Mouse (Mus musculus) embryonic facial prominence, embryonic 11.5 days (tissue): ENCODE results near the gene Gm45062. TPM values are rescaled to one million over a fixed set of nuclear protein-coding genes. Genes with fewer than 3 reads are reported as not detected.

ENCODE experiments used
- ATAC-seq: fragments of 200-750 bp; cut with Nextera tagmentation; replicated peaks from 2 replicates; pipeline ENCODE4 v1.8.0; 2017; ENCODE audit warnings: low read depth; ENCODE audit not compliant: insufficient number of reproducible peaks, low FRiP score, low TSS enrichment
- DNase-seq: peaks from one replicate; pipeline ENCODE4 v3.0.0-alpha.2; 2015; ENCODE audit warnings: low spot score
- H3K27ac ChIP-seq: fragments of 300-500 bp; sonication (generic); replicated peaks from 2 replicates; pipeline ENCODE4 v1.5.1; 2014; ENCODE audit warnings: mild to moderate bottlenecking, low read depth, low read length, control low read depth
- H3K27me3 ChIP-seq: fragments of 300-500 bp; sonication (generic); 2 replicates; pipeline ENCODE4 v1.6.1; 2014; ENCODE audit warnings: mild to moderate bottlenecking, low read length, moderate library complexity, mixed read lengths; ENCODE audit not compliant: control insufficient read depth, insufficient read depth
- H3K36me3 ChIP-seq: fragments of 300-500 bp; sonication (generic); replicated peaks from 2 replicates; pipeline ENCODE4 v1.6.1; 2014; ENCODE audit warnings: low read depth, mild to moderate bottlenecking, low read length, moderate library complexity, mixed read lengths; ENCODE audit not compliant: control insufficient read depth, insufficient read depth
- H3K4me1 ChIP-seq: fragments of 300-500 bp; sonication (generic); 2 replicates; pipeline ENCODE4 v1.6.1; 2014; ENCODE audit warnings: low read length, mixed read lengths; ENCODE audit not compliant: control insufficient read depth, insufficient read depth
- H3K4me2 ChIP-seq: fragments of 300-500 bp; sonication (generic); 2 replicates; pipeline ENCODE4 v1.6.1; 2014; ENCODE audit warnings: low read depth, mild to moderate bottlenecking, control low read depth, low read length, moderate library complexity
- H3K4me3 ChIP-seq: fragments of 300-500 bp; sonication (generic); 2 replicates; pipeline ENCODE4 v1.5.1; 2014; ENCODE audit warnings: low read depth, low read length, control low read depth
- H3K9ac ChIP-seq: fragments of 300-500 bp; sonication (generic); replicated peaks from 2 replicates; pipeline ENCODE4 v1.6.1; 2014; ENCODE audit warnings: mild to moderate bottlenecking, control low read depth, low read length
- H3K9me3 ChIP-seq: fragments of 300-500 bp; sonication (generic); replicated peaks from 2 replicates; pipeline ENCODE4 v1.6.1; 2016; ENCODE audit warnings: mild to moderate bottlenecking, low read length, inconsistent platforms, mixed read lengths; ENCODE audit not compliant: control insufficient read depth
- WGBS: fragments of 180-500 bp; shearing (Covaris S2); extraction: QIAGEN DNeasy Blood & Tissue Kit; methylation state at CpG from one replicate; pipeline ENCODE4 v1.1.7; 2014; 5-methylcytosine and 5-hydroxymethylcytosine counted together
- polyA plus RNA-seq: library from polyadenylated mRNA; unstranded; fragments of >200 nt; fragmentation: Nextera tagmentation; extraction: Ambion mirVana; gene quantifications from 2 replicates; pipeline ENCODE4 v1.2.1, GENCODE M21; 2014

Gm45062 gene
- polyA plus RNA-seq, 1 experiment from 2014 or later, result 14.3 TPM

GRCm38 (mm10) chr6:8376351-8376750 lies 117.1 kb downstream of the Gm45062 start:
- DNase-seq (no peak), ATAC-seq (no peak)
- no peak overlapping the region for H3K27ac ChIP-seq
- 94% methylated on average over 5 of the region's 5 CpGs for WGBS
- H3K36me3 ChIP-seq, result no peaks in the 10 kb centered on the region
- no peak overlapping the region for H3K9ac ChIP-seq
- H3K9me3 ChIP-seq, result no peaks in the 10 kb centered on the region
- H3K4me1 ChIP-seq, result no peaks in the 10 kb centered on the region
- no peak overlapping the region for H3K4me3 ChIP-seq
- no peaks in the 10 kb centered on the region for H3K27me3 ChIP-seq
- no peak overlapping the region for H3K4me2 ChIP-seq

- H3K27ac ChIP-seq, result no peak overlapping the region
- H3K4me1 ChIP-seq, result no peaks in the 10 kb centered on the region
- DNase-seq, result no peak
- no peaks in the 10 kb centered on the region for H3K27me3 ChIP-seq
- 95% methylated on average over 8 of the region's 8 CpGs for WGBS
- H3K36me3 ChIP-seq, result no peaks in the 10 kb centered on the region
- H3K9me3 ChIP-seq, result no peaks in the 10 kb centered on the region
- ATAC-seq, result no peak
- H3K4me2 ChIP-seq, result no peak overlapping the region
- no peak overlapping the region for H3K4me3 ChIP-seq
- no peak overlapping the region for H3K9ac ChIP-seq
Measured at GRCm38 (mm10) chr6:8377667-8378066, 118.4 kb downstream of the Gm45062 start.

DNA sequence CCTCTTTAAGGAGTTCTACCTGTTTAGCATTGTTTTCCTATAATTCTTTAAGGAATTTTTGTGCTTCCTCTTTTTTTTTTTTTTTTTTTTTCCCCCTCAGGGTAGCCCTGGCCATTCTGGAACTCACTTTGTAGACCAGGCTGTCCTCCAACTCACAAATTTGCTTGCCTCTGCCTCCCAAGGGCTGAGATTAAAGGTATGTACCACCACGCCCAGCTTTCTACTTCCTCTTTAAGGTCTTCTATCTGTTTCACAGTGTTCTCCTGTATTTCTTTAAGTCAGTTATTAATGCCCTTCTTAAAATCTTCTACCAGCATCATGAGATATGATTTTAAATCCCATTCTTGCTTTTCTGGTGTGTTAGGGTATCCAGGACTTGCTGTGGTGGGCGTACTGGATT lies 130.1 kb downstream of the Gm45062 start:
- Histone ChIP-seq H3K36me3 (no peaks in the 10 kb centered on the region), H3K27ac (no peak overlapping the region), H3K4me2 (no peak overlapping the region), H3K4me1 (no peaks in the 10 kb centered on the region), H3K9ac (no peak overlapping the region), H3K9me3 (no peaks in the 10 kb centered on the region), H3K27me3 (no peaks in the 10 kb centered on the region), H3K4me3 (no peak overlapping the region)
- ATAC-seq, result no peak
- DNase-seq, result no peak
- WGBS, result 95% methylated on average over 2 of the region's 2 CpGs

GRCm38 (mm10) chr6:8390296-8390695 lies 131.0 kb downstream of the Gm45062 start:
- 89% methylated on average over 6 of the region's 6 CpGs for WGBS
- ATAC-seq (no peak), DNase-seq (no peak)
- Histone ChIP-seq H3K27me3 (no peaks in the 10 kb centered on the region), H3K4me3 (no peak overlapping the region), H3K4me1 (no peaks in the 10 kb centered on the region), H3K9me3 (no peaks in the 10 kb centered on the region), H3K9ac (no peak overlapping the region), H3K36me3 (no peaks in the 10 kb centered on the region), H3K4me2 (no peak overlapping the region), H3K27ac (no peak overlapping the region)

- no peak overlapping the region for H3K27ac ChIP-seq
- no peak overlapping the region for H3K9ac ChIP-seq
- no peaks in the 10 kb centered on the region for H3K4me1 ChIP-seq
- H3K4me3 ChIP-seq, result no peak overlapping the region
- ATAC-seq, result no peak
- WGBS, result 77% methylated on average over 2 of the region's 2 CpGs
- H3K9me3 ChIP-seq, result no peaks in the 10 kb centered on the region
- DNase-seq, result no peak
- H3K4me2 ChIP-seq, result no peak overlapping the region
- H3K27me3 ChIP-seq, result no peaks in the 10 kb centered on the region
- no peaks in the 10 kb centered on the region for H3K36me3 ChIP-seq
Measured at GRCm38 (mm10) chr6:8390935-8391334, 131.7 kb downstream of the Gm45062 start.

DNA sequence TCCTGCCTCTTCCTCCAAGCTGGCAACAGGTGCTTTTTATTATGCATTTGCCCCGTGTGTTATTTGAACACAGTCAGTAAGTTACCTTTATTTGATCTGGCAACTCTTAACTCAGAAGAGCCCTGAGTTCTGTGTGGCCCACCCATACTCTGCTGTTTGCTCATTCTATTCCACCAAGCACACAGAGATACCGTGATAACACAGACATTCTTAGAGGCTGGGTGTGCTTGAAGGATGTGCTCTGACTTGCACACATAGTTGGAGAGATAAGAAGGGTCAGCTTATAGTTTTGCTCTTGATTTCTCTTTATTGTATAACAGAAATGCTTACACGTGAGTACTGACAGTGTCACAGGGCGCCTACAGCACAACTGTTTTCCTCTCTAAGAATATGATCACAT lies 133.8 kb downstream of the Gm45062 start:
- no peaks in the 10 kb centered on the region for H3K36me3 ChIP-seq
- no peaks in the 10 kb centered on the region for H3K9me3 ChIP-seq
- no peak overlapping the region for H3K9ac ChIP-seq
- no peak for DNase-seq
- H3K4me1 ChIP-seq, result no peaks in the 10 kb centered on the region
- WGBS, result 68% methylated on average over 4 of the region's 4 CpGs
- no peak overlapping the region for H3K27ac ChIP-seq
- H3K27me3 ChIP-seq, result no peaks in the 10 kb centered on the region
- no peak for ATAC-seq
- H3K4me2 ChIP-seq, result no peak overlapping the region
- no peak overlapping the region for H3K4me3 ChIP-seq

- Histone ChIP-seq H3K4me2 (no peak overlapping the region), H3K36me3 (no peaks in the 10 kb centered on the region), H3K9me3 (no peaks in the 10 kb centered on the region), H3K4me3 (no peak overlapping the region), H3K9ac (no peak overlapping the region), H3K27me3 (no peaks in the 10 kb centered on the region), H3K27ac (no peak overlapping the region), H3K4me1 (no peaks in the 10 kb centered on the region)
- DNase-seq (no peak), ATAC-seq (no peak)
Measured at GRCm38 (mm10) chr6:8394044-8394443, 134.8 kb downstream of the Gm45062 start.

DNA sequence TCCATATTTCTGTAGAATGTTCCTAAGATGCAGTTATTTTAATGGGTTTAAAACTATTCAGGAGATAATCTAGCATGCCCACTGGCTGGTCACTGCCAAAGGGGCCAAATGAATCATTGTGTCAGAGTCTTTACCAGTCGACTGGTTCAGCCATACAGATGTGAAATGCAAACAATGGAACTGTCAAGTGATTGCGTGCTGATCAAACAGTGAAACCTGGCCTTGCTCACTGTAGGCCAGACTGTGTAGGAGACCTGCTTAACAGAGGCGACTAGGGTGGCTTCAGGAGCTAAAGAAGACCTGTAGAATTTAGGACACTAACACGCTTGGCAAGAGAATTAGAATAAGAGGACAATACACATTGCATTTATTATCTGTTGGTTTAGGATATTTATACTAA lies 135.8 kb downstream of the Gm45062 start:
- H3K27me3 ChIP-seq, result no peaks in the 10 kb centered on the region
- H3K27ac ChIP-seq, result no peak overlapping the region
- H3K9ac ChIP-seq, result no peak overlapping the region
- WGBS, result 60% methylated on average over 4 of the region's 4 CpGs
- H3K4me3 ChIP-seq, result no peak overlapping the region
- ATAC-seq (no peak; the same call in 1 of the 2 replicates), DNase-seq (no peak)
- no peaks in the 10 kb centered on the region for H3K4me1 ChIP-seq
- H3K36me3 ChIP-seq, result no peaks in the 10 kb centered on the region
- H3K9me3 ChIP-seq, result no peaks in the 10 kb centered on the region
- no peak overlapping the region for H3K4me2 ChIP-seq
